Mouse (Mus musculus) CD4-positive, CD25-positive, alpha-beta regulatory T cell, adult 9 weeks (primary cell): ENCODE measurements around the gene Med24. TPM values are rescaled to one million over a fixed set of nuclear protein-coding genes. Genes with fewer than 3 reads are reported as not detected.

ENCODE experiments used
- polyA plus RNA-seq: library from polyadenylated mRNA; unstranded; fragments of 100-300 nt; shearing (Covaris generic); gene quantifications from one replicate; pipeline ENCODE4 v1.2.1, GENCODE M21; 2017

The Med24 gene
- 64.9 TPM for polyA plus RNA-seq

DNA sequence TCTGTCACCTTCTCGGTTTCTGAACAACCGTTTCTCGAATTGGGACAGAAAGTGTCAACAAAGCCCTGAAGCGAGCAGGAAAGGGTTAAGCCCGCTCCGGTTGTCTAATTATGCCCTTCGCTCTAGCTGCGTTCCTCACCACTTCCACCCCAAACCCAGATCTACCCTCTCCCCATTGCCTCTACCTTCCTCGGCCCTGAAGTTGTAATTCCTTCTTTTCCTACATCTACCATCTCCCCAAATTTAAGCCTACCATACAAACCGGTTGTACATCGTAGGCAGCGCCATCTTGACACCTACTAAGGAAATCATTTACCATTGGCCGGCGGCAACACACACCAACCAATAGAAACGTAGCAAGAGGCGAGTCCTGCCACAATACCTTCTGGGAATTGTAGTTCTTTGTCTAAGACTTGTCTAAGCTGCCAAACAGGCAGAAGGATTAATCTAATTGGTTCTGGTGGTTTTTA, at the start of gene Med24:
TSS of gene Med24 (minus strand) at position 317 of the 470 bp plus-strand sequence.

DNA sequence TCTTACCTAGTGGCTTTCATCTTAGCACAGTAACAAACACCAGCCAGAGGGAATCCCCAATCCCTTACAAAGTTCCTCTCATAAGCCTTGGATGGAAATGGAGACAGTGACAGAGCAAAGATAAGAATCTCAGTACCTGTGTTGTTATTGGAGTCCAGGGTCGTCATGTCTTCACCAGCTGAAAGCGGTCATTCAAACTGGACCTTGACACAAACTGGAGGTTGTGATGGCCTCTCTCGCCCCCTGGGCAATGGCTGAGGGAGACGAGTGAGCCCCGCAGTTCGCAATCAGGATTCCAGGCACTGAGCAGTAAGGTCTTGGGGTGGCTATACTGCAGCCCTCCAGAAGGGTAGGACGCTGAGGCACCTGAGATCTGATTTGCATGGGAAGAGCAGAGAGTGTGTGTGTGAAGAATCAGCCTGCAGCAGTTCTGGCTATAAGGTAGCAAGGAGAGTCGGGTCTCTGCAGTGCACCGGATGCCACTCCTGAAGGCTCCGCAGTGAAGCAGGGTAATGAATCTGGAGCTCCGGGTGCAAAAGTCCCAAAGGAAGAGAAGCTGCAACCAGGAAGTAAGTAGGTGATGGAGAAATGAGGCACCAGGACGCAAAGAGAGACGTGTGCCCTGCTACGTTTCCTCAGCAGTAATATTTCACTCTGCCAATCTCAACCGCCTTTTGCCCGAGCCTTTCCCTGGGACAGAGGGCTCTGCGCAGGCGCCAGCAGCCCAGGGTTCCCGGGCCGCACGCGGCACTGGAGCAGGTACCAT, 45.5 kb upstream of the Med24 start, which contains the start of gene Nr1d1:
TSS of gene Nr1d1 (minus strand) at position 752 of the 766 bp plus-strand sequence.

DNA sequence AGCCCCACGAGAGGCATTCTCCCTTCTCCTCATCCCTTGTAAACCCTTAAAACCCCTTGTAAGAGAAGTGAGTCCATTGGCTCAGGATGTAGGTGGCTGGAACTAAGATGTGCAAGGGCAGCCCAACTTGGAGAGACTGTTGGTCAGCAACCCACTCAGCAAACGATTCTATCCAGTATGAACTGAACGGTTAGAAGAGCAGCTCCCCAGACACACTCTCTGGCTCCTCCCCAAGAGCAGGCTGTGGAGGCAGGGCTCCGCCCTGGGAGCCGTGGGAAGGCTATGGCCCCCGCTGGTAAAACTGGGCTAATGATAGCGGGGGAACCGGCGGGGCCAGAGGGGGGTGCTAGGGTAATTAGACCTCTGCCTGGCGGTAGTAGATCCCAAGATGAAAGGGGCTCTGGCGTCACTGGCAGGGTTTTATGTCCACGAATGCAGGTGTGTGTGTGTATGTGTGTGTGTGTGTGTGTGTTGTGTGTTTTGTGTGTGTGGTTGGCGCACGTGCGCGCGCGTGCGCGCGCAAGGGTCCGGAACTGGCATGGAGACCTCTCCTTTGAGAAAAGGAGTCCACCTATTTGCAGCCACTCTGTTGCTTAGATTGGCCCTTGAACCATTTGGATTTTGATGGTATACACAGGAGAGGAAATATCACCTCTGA, 11.3 kb upstream of the Med24 start, which contains the start of gene Thra:
TSS of gene Thra (plus strand) at position 246 of the 658 bp plus-strand sequence.

DNA sequence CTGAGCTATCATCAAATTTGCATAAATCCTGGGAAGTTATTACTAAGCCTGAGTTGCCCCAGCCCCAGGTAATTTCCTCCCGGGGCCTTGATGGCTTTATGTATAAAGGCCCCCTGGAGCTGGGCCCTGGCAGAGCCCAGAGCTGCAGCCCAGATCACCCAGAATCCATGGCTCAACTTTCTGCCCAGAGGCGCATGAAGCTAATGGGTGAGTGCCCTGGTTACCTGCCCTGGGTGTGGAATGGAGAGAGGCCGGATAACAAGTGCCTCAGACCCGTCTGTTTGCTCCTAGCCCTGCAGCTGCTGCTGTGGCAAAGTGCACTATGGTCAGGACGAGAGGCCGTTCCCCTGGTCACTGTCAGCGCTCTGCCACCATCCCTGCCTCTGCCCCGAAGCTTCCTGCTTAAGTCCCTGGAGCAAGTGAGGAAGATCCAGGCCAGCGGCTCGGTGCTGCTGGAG, 28.0 kb downstream of the Med24 start, which contains the start of gene Csf3:
TSS of gene Csf3 (plus strand) at position 51 of the 458 bp plus-strand sequence.

DNA sequence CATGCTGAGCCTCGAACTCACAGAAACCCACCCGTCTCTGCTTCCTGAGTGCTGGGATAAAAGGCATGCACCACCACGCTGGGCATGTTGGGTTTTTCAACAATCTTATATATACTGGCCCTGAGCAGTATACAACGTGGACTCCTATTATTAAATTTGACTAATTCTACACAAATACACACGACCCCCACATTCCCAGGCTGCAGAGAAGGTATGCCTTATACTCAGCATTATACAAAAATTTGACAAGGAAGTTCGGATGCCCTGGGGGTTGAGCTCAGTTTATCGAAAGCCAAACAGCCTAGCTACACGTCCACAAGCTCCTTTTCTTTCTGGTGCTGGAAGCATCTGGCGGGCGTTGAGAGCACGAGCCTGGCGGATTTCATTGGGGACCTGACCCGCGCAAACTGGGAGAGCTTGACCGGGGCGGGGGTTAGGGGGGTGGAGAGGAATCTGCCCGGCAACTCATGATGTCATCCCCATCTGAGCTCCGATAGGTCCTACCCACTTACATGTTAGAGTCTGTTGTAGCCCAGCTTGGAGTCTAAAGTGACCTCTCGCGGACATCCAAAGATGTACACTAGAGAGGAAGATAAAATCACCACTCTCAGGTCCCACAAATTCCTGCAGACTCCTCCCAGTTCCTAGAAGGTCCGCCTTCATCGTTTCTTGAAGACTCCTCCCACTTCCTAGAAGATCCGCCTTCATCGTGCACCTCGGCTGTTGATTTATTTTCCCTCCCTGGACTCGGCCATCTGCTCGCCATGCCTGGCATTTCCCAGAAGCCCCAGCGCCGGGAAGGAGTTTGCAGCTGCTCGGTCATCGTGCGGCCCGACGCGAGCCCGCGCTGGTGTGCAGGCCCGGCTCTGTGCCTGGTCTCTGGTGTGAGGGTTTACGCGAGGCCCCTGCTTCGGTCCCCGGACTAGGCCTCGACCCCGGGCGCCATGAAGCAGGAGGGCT, 47.2 kb downstream of the Med24 start, which contains the start of gene Psmd3:
TSS of gene Psmd3 (plus strand) at position 769 of the 960 bp plus-strand sequence.

DNA sequence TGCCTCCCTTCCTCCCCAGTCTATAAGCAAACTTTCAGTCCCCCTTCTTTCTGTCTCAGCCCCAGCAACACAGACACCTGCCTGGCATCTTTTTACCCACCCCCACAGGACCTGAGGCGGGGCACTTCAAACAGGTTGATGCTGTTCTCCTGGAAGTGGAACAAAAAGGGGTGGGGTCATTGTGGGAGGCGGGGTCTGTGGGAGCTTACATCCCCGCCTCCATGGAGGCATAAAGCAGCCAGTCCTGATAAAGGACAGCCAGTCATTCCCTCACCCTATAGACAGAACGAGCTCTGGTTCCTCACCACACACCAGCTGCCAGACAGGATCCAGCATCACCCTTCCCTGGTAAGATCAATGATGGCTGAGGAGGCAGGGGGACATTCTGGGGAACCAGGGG, 65.1 kb downstream of the Med24 start, which contains the start of gene Gsdma:
TSS of gene Gsdma (plus strand) at position 261 of the 400 bp plus-strand sequence.

Other genes with a start within 250 kb of the Med24 start
- gene Ikzf3, start 183.4 kb downstream of the Med24 start, polyA plus RNA-seq = 58.0 TPM
- 5.6 TPM for gene Zpbp2, start 178.3 kb downstream of the Med24 start, polyA plus RNA-seq
- 90.2 TPM for gene Ormdl3, start 142.1 kb downstream of the Med24 start, polyA plus RNA-seq
- not detected for gene Lrrc3c, start 131.1 kb downstream of the Med24 start, polyA plus RNA-seq
- gene Gm12355, start 103.8 kb downstream of the Med24 start, polyA plus RNA-seq = 4.6 TPM
- not detected for gene Gsdma3, start 103.1 kb downstream of the Med24 start, polyA plus RNA-seq
- not detected for gene Gsdma2, start 82.7 kb downstream of the Med24 start, polyA plus RNA-seq
- not detected for gene Gsdma, start 65.1 kb downstream of the Med24 start, polyA plus RNA-seq
- 60.8 TPM for gene Psmd3, start 46.9 kb downstream of the Med24 start, polyA plus RNA-seq
- not detected for gene Csf3, start 28.2 kb downstream of the Med24 start, polyA plus RNA-seq
- 6.6 TPM for gene Thra, start 11.2 kb upstream of the Med24 start, polyA plus RNA-seq
- gene Nr1d1, start 45.9 kb upstream of the Med24 start, polyA plus RNA-seq = 11.5 TPM
- 10.9 TPM for gene Msl1, start 66.1 kb upstream of the Med24 start, polyA plus RNA-seq
- 10.2 TPM for gene Casc3, start 75.5 kb upstream of the Med24 start, polyA plus RNA-seq
- gene Rapgefl1, start 107.3 kb upstream of the Med24 start, polyA plus RNA-seq = 0.35 TPM
- gene Wipf2, start 134.2 kb upstream of the Med24 start, polyA plus RNA-seq = 4.9 TPM
- gene Cdc6, start 178.4 kb upstream of the Med24 start, polyA plus RNA-seq = 3.2 TPM
- 32.8 TPM for gene Rara, start 198.4 kb upstream of the Med24 start, polyA plus RNA-seq